Mouse (Mus musculus) heart, adult 2 months (tissue): ENCODE data around the gene Gm37419.

Source experiments
- CTCF ChIP-seq: fragments of 200-600 bp; IDR thresholded peaks from 2 replicates; pipeline ENCODE4 v1.8.1; 2022; ENCODE audit warnings: antibody characterized with exemption, mild to moderate bottlenecking, moderate library complexity
- POLR2A ChIP-seq: fragments of 200-500 bp; IDR thresholded peaks from 2 replicates; pipeline ENCODE4 v1.6.1; 2011; ENCODE audit warnings: mild to moderate bottlenecking, low read depth, low read length, control low read depth; ENCODE audit not compliant: insufficient read depth

DNA sequence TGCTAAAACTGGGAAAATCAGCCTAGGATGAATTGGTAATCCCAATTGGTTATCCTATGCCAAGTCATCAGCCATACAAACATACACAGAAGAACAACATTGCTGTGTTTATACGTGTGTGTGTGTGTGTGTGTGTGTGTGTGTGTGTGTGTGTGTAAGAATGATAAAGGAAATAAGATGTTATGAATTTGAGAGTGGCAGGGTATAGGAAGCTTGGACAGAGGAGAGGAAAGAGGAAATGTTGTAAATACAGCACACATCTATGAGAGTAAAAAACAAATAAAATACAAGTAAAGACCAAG, 34.4 kb upstream of the Gm37419 start:
- TF ChIP-seq POLR2A (no peak), CTCF (no peak)
